Mouse (Mus musculus): ENCODE measurements around the gene Ppp3ca. TPM values are rescaled to one million over a fixed set of nuclear protein-coding genes. Genes with fewer than 3 reads are reported as not detected.

The Ppp3ca gene
- polyA plus RNA-seq, 1 experiment from 2014 or later: 53.9 TPM

GRCm38 (mm10) chr3:136905577-136905976 lies 235.7 kb downstream of the Ppp3ca start:
- DNase-seq (ENCODE audit: low spot score): no peak
- no peak overlapping the region for H3K27ac ChIP-seq
- H3K4me3 ChIP-seq: no peak overlapping the region
- WGBS: 60% methylated on average over 1 of the region's 1 CpGs
- H3K4me1 ChIP-seq: peaks cover 7% of the 10 kb centered on the region; the same call in 1 of the 2 replicates
- peaks cover 13% of the 10 kb centered on the region; the same call in 1 of the 2 replicates for H3K36me3 ChIP-seq
- no peaks in the 10 kb centered on the region for H3K27me3 ChIP-seq (ENCODE audit: insufficient read depth, poor library complexity, severe bottlenecking)
- no peaks in the 10 kb centered on the region for H3K9me3 ChIP-seq

- Histone ChIP-seq H3K27ac (no peak overlapping the region), H3K4me3 (no peak overlapping the region), H3K4me1 (peaks cover 7% of the 10 kb centered on the region; the same call in 1 of the 2 replicates), H3K36me3 (peaks cover 4% of the 10 kb centered on the region; the same call in 1 of the 2 replicates), H3K27me3 (ENCODE audit: insufficient read depth, poor library complexity, severe bottlenecking) (no peaks in the 10 kb centered on the region), H3K9me3 (no peaks in the 10 kb centered on the region)
- no peak for DNase-seq (ENCODE audit: low spot score)
- 33% methylated on average over 3 of the region's 3 CpGs for WGBS
These were observed 239.6 kb downstream of the Ppp3ca start for GRCm38 (mm10) chr3:136909534-136909933.

- WGBS: 75% methylated on average over 8 of the region's 8 CpGs
- Histone ChIP-seq H3K4me1 (peaks cover 7% of the 10 kb centered on the region; the same call in 1 of the 2 replicates), H3K9me3 (no peaks in the 10 kb centered on the region), H3K4me3 (no peak overlapping the region), H3K27me3 (ENCODE audit: insufficient read depth, poor library complexity, severe bottlenecking) (no peaks in the 10 kb centered on the region), H3K36me3 (peaks cover 4% of the 10 kb centered on the region; the same call in 1 of the 2 replicates), H3K27ac (no peak overlapping the region)
- DNase-seq (ENCODE audit: low spot score): no peak
These were observed 241.4 kb downstream of the Ppp3ca start for GRCm38 (mm10) chr3:136911276-136911675.

- Histone ChIP-seq H3K9me3 (no peaks in the 10 kb centered on the region), H3K27me3 (ENCODE audit: insufficient read depth, poor library complexity, severe bottlenecking) (no peaks in the 10 kb centered on the region), H3K36me3 (peaks cover 12% of the 10 kb centered on the region; the same call in 1 of the 2 replicates), H3K27ac (no peak overlapping the region), H3K4me3 (no peak overlapping the region), H3K4me1 (no peaks in the 10 kb centered on the region)
- 78% methylated on average over 7 of the region's 7 CpGs for WGBS
- DNase-seq (ENCODE audit: low spot score): no peak
These were observed 247.2 kb downstream of the Ppp3ca start for GRCm38 (mm10) chr3:136917080-136917479.

GRCm38 (mm10) chr3:136933071-136933470 lies 263.1 kb downstream of the Ppp3ca start:
- Histone ChIP-seq H3K36me3 (peaks cover 14% of the 10 kb centered on the region), H3K4me1 (no peaks in the 10 kb centered on the region), H3K9me3 (no peaks in the 10 kb centered on the region), H3K4me3 (no peak overlapping the region), H3K27ac (no peak overlapping the region), H3K27me3 (ENCODE audit: insufficient read depth, poor library complexity, severe bottlenecking) (no peaks in the 10 kb centered on the region)
- DNase-seq (ENCODE audit: low spot score): no peak

GRCm38 (mm10) chr3:136940733-136941601 lies 271.0 kb downstream of the Ppp3ca start:
- no peak for DNase-seq (ENCODE audit: low spot score)
- no peaks in the 10 kb centered on the region for H3K4me1 ChIP-seq
- H3K27me3 ChIP-seq (ENCODE audit: insufficient read depth, poor library complexity, severe bottlenecking): no peaks in the 10 kb centered on the region
- WGBS: 68% methylated on average over 7 of the region's 7 CpGs
- no peaks in the 10 kb centered on the region for H3K9me3 ChIP-seq
- H3K36me3 ChIP-seq: peaks cover 2% of the 10 kb centered on the region; the same call in 1 of the 2 replicates
- no peak overlapping the region for H3K4me3 ChIP-seq
- no peak overlapping the region for H3K27ac ChIP-seq

GRCm38 (mm10) chr3:136941602-136941926 lies 271.6 kb downstream of the Ppp3ca start:
- Histone ChIP-seq H3K27me3 (ENCODE audit: insufficient read depth, poor library complexity, severe bottlenecking) (no peaks in the 10 kb centered on the region), H3K4me3 (no peak overlapping the region), H3K27ac (no peak overlapping the region), H3K9me3 (no peaks in the 10 kb centered on the region), H3K4me1 (no peaks in the 10 kb centered on the region), H3K36me3 (peaks cover 2% of the 10 kb centered on the region; the same call in 1 of the 2 replicates)
- WGBS: 87% methylated on average over 3 of the region's 3 CpGs
- no peak for DNase-seq (ENCODE audit: low spot score)

- Histone ChIP-seq H3K9me3 (no peaks in the 10 kb centered on the region), H3K4me1 (no peaks in the 10 kb centered on the region), H3K4me3 (no peak overlapping the region), H3K36me3 (no peaks in the 10 kb centered on the region), H3K27ac (no peak overlapping the region), H3K27me3 (ENCODE audit: insufficient read depth, poor library complexity, severe bottlenecking) (no peaks in the 10 kb centered on the region)
- DNase-seq (ENCODE audit: low spot score): no peak
- 84% methylated on average over 4 of the region's 4 CpGs for WGBS
These were observed 275.6 kb downstream of the Ppp3ca start for GRCm38 (mm10) chr3:136945550-136945949.

- Histone ChIP-seq H3K36me3 (no peaks in the 10 kb centered on the region), H3K4me3 (no peak overlapping the region), H3K4me1 (no peaks in the 10 kb centered on the region), H3K27ac (no peak overlapping the region), H3K9me3 (no peaks in the 10 kb centered on the region), H3K27me3 (ENCODE audit: insufficient read depth, poor library complexity, severe bottlenecking) (no peaks in the 10 kb centered on the region)
- WGBS: 92% methylated on average over 2 of the region's 2 CpGs
- DNase-seq (ENCODE audit: low spot score): no peak
These were observed 276.7 kb downstream of the Ppp3ca start for GRCm38 (mm10) chr3:136946662-136947061.

- Histone ChIP-seq H3K27ac (no peak overlapping the region), H3K36me3 (no peaks in the 10 kb centered on the region), H3K4me1 (no peaks in the 10 kb centered on the region), H3K27me3 (ENCODE audit: insufficient read depth, poor library complexity, severe bottlenecking) (no peaks in the 10 kb centered on the region), H3K4me3 (no peak overlapping the region), H3K9me3 (no peaks in the 10 kb centered on the region)
- WGBS: 84% methylated on average over 4 of the region's 4 CpGs
- DNase-seq (ENCODE audit: low spot score): no peak
These were observed 278.2 kb downstream of the Ppp3ca start for GRCm38 (mm10) chr3:136948142-136948541.

GRCm38 (mm10) chr3:136951792-136952191 lies 281.9 kb downstream of the Ppp3ca start:
- Histone ChIP-seq H3K4me1 (no peaks in the 10 kb centered on the region), H3K4me3 (no peak overlapping the region), H3K27ac (no peak overlapping the region), H3K27me3 (ENCODE audit: insufficient read depth, poor library complexity, severe bottlenecking) (no peaks in the 10 kb centered on the region), H3K36me3 (no peaks in the 10 kb centered on the region), H3K9me3 (no peaks in the 10 kb centered on the region)
- WGBS: 74% methylated on average over 1 of the region's 1 CpGs
- no peak for DNase-seq (ENCODE audit: low spot score)

GRCm38 (mm10) chr3:136952822-136953221 lies 282.9 kb downstream of the Ppp3ca start:
- no peak overlapping the region for H3K4me3 ChIP-seq
- H3K4me1 ChIP-seq: no peaks in the 10 kb centered on the region
- 82% methylated on average over 1 of the region's 1 CpGs for WGBS
- no peaks in the 10 kb centered on the region for H3K36me3 ChIP-seq
- no peak overlapping the region for H3K27ac ChIP-seq
- H3K9me3 ChIP-seq: no peaks in the 10 kb centered on the region
- no peak for DNase-seq (ENCODE audit: low spot score)
- H3K27me3 ChIP-seq (ENCODE audit: insufficient read depth, poor library complexity, severe bottlenecking): no peaks in the 10 kb centered on the region

- DNase-seq (ENCODE audit: low spot score): no peak
- Histone ChIP-seq H3K9me3 (no peaks in the 10 kb centered on the region), H3K27ac (no peak overlapping the region), H3K4me3 (no peak overlapping the region), H3K36me3 (no peaks in the 10 kb centered on the region), H3K4me1 (no peaks in the 10 kb centered on the region), H3K27me3 (ENCODE audit: insufficient read depth, poor library complexity, severe bottlenecking) (no peaks in the 10 kb centered on the region)
- 92% methylated on average over 2 of the region's 2 CpGs for WGBS
These were observed 285.1 kb downstream of the Ppp3ca start for GRCm38 (mm10) chr3:136955043-136955442.
